ENCODE assay signal across 7 mouse cellular contexts in the genomic region with DNA sequence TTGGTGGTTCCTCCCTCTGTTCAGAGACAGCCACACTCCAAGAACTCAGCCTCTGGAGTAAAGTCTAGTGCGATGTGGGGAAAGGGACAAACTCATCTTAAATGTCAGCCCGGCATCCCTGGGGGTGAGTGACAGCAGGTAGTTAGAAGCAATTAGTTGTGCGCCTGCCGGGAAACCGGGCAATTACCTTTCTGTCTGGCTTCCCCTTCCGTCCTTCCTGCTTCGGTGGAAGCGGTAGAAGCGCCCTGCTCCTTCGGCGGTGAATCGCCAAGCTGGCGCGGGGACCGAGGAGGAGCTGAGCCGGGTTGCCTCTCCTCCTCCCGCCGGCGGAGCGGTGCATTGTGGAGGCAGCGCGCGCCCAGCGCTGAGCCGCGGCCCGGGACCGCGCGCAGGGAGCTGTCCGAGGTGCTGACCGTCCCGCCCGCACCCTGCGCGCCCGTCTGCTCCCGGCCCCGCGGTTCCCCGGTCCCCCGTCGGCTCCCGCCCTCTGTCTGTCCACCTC. TPM values are rescaled to one million over a fixed set of nuclear protein-coding genes. Genes with fewer than 3 reads are reported as not detected.
A peak's percentile ranks its signal among the peaks of the same experiment; 100 is the strongest.
DNase-seq lines count a peak whose midpoint lies in the region; ATAC-seq lines count a peak whose summit lies in the region.

Gene Akain1, plus strand, starts transcription at position 337 of the 502 bp plus-strand sequence.

- peak; percentile 87 to 90 for DNase-seq in adrenal gland, postnatal 36 days
- DNase-seq in embryo, embryonic 11.5 days (ENCODE audit: low read depth, low spot score) = peak; percentile 61
- peak; percentile 86 for DNase-seq in midbrain, embryonic 14.5 days
- peak; percentile 42 to 74 for DNase-seq in spleen, postnatal 10 days (ENCODE audit: low spot score in 2 of 2)

- H3K4me3 ChIP-seq in intestine, embryonic 16.5 days (ENCODE audit: low read length) = peak within 1 kb of the TSS; percentile 46
- H3K4me3 ChIP-seq in limb, embryonic 13.5 days = peak within 1 kb of the TSS; percentile 40
- peak within 1 kb of the TSS; percentile 52 for H3K4me3 ChIP-seq in midbrain, embryonic 14.5 days (replicated peaks; ENCODE audit: low read depth, low read length)

- peaks cover 20% of the 10 kb centered on the region for H3K27me3 ChIP-seq in intestine, embryonic 16.5 days (replicated peaks; ENCODE audit: control insufficient read depth, insufficient read depth, low read length)
- H3K27me3 ChIP-seq in limb, embryonic 13.5 days = peaks cover 74% of the 10 kb centered on the region
- H3K27me3 ChIP-seq in midbrain, embryonic 14.5 days (ENCODE audit: control insufficient read depth, insufficient read depth, low read length) = peaks cover 40% of the 10 kb centered on the region

- H3K36me3 ChIP-seq in intestine, embryonic 16.5 days (ENCODE audit: control insufficient read depth, insufficient read depth, low read length) = no peaks in the 10 kb centered on the region
- H3K36me3 ChIP-seq in limb, embryonic 13.5 days = no peaks in the 10 kb centered on the region
- H3K36me3 ChIP-seq in midbrain, embryonic 14.5 days (ENCODE audit: control insufficient read depth, insufficient read depth, low read length) = no peaks in the 10 kb centered on the region

- peak; percentile 96 for ATAC-seq in granulocyte monocyte progenitor cell, adult 5-6 weeks (replicated peaks; ENCODE audit: poor library complexity, severe bottlenecking)
- ATAC-seq in intestine, embryonic 16.5 days = peak; percentile 99
- peak; percentile 94 for ATAC-seq in limb, embryonic 13.5 days (ENCODE audit: low FRiP score, low read depth)
- peak; percentile 88 for ATAC-seq in midbrain, embryonic 14.5 days (ENCODE audit: low FRiP score, low TSS enrichment)

- no peaks in the 10 kb centered on the region for H3K9me3 ChIP-seq in intestine, embryonic 16.5 days (ENCODE audit: control insufficient read depth, low read length)
- H3K9me3 ChIP-seq in limb, embryonic 13.5 days = no peaks in the 10 kb centered on the region
- no peaks in the 10 kb centered on the region for H3K9me3 ChIP-seq in midbrain, embryonic 14.5 days (ENCODE audit: control insufficient read depth, low read length)

- peak within 1 kb of the TSS; percentile 85 for H3K4me2 ChIP-seq in intestine, embryonic 16.5 days (ENCODE audit: low read depth, low read length)
- H3K4me2 ChIP-seq in limb, embryonic 13.5 days (replicated peaks) = peak within 1 kb of the TSS; percentile 69
- H3K4me2 ChIP-seq in midbrain, embryonic 14.5 days (ENCODE audit: low read length) = peak within 1 kb of the TSS; percentile 92

- H3K9ac ChIP-seq in intestine, embryonic 16.5 days (ENCODE audit: low read depth, low read length) = no peak within 1 kb of the TSS
- H3K9ac ChIP-seq in limb, embryonic 13.5 days = no peak within 1 kb of the TSS
- peak within 1 kb of the TSS; percentile 46 for H3K9ac ChIP-seq in midbrain, embryonic 14.5 days (replicated peaks; ENCODE audit: low read length)

- WGBS in intestine, embryonic 16.5 days = under 1% methylated on average over 44 of the region's 44 CpGs
- WGBS in limb, embryonic 13.5 days = 0% methylated on average over 29 of the region's 44 CpGs
- under 1% methylated on average over 37 of the region's 44 CpGs for WGBS in midbrain, embryonic 14.5 days

- peaks cover 11% of the 10 kb centered on the region for H3K4me1 ChIP-seq in intestine, embryonic 16.5 days (ENCODE audit: control insufficient read depth, insufficient read depth, low read length)
- H3K4me1 ChIP-seq in limb, embryonic 13.5 days = peaks cover 14% of the 10 kb centered on the region
- H3K4me1 ChIP-seq in midbrain, embryonic 14.5 days (ENCODE audit: control insufficient read depth, insufficient read depth, low read length) = peaks cover 6% of the 10 kb centered on the region; the same call in 1 of the 2 replicates

- H3K27ac ChIP-seq in intestine, embryonic 16.5 days (ENCODE audit: low read length) = no peak within 1 kb of the TSS
- H3K27ac ChIP-seq in limb, embryonic 13.5 days = no peak within 1 kb of the TSS
- no peak within 1 kb of the TSS for H3K27ac ChIP-seq in midbrain, embryonic 14.5 days (replicated peaks; ENCODE audit: low read depth, low read length)

RNA-seq across cellular contexts. Expression of gene Akain1, which starts in this region (rescaled TPM):
- total RNA-seq in adrenal gland, postnatal 36 days (2021) = not detected
- total RNA-seq in granulocyte monocyte progenitor cell, adult 5-6 weeks (2014; fragmentation: Nextera tagmentation) = not detected in 2 replicates
- not detected in 2 replicates for total RNA-seq in granulocyte monocyte progenitor cell, adult 5-6 weeks (2017)
- not detected in 2 replicates for polyA plus RNA-seq in intestine, embryonic 16.5 days (2015; fragmentation: Nextera tagmentation; extraction: Ambion mirVana)
- polyA plus RNA-seq in limb, embryonic 13.5 days (2015; fragmentation: Nextera tagmentation; extraction: Ambion mirVana) = not detected in 2 replicates
- 0.41 and 0.80 TPM in 2 replicates for polyA plus RNA-seq in midbrain, embryonic 14.5 days (2014; fragmentation: Nextera tagmentation; extraction: Ambion mirVana)

Comparison
In these comparisons a context has a peak if more than half of its experiments do, and no peak if none do; other contexts are left out.
1. Peak in DNase-seq in adrenal gland, postnatal 36 days; RNA of the gene not detected or under 1 TPM.
2. Peak in ATAC-seq in granulocyte monocyte progenitor cell, adult 5-6 weeks; RNA of the gene not detected or under 1 TPM.
3. Peak in ATAC-seq, H3K4me3 ChIP-seq and H3K4me2 ChIP-seq in intestine, embryonic 16.5 days; RNA of the gene not detected or under 1 TPM.
4. Peak in ATAC-seq, H3K4me3 ChIP-seq and H3K4me2 ChIP-seq in limb, embryonic 13.5 days; RNA of the gene not detected or under 1 TPM.
5. Peak in DNase-seq, ATAC-seq, H3K4me3 ChIP-seq, H3K9ac ChIP-seq and H3K4me2 ChIP-seq in midbrain, embryonic 14.5 days; RNA of the gene not detected or under 1 TPM.